In the genomic region with DNA sequence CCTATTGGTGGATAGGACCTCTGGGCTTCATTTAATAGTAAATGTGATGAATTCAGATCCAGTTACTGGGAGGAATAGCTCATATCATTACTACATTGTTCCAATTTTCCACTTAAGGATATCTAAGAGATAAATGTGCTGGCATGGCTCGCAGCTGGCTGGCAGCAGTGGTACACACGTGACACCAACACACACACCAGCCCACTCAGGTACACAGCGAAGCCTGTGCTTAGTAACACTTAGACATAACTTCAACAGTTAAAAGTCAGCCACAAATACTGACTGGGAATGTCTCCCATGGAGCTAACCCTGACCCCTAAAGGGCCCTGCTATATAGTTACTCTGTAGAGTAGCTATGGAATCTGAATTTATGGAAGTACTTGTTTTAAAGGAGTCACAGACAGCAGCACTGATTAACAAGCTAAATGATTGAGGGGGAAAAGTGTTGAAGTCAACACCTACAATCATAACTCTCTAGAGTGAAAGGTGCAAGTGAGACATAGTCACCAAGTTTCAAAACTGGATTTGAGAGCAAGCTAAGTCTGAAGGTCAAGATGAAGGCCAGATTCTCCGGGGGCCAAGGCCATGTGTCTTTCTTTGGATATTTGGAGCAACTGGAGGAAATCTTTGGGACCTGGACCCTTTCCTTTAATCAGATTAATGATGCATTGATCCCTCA, we compare ENCODE assay signal across 29 mouse cellular contexts.
DNase-seq lines count a peak whose midpoint lies in the region; ATAC-seq lines count a peak whose summit lies in the region.
"Had no signal": no experiment of that assay in that cellular context is flagged by ENCODE, and none has a peak within 500 bp of the region (broad histone marks: within the 10 kb centered on the region; RNA-seq: fewer than 3 reads in every experiment).

No protein-coding gene starts in this region.

- intact Hi-C loops in heart, postnatal 10 days (cut with DNase I): loop anchor here (5.0 kb wide), 1 partner anchor 116 kb away; no protein-coding TSS in a partner anchor

- no peak overlapping the region for H3K9ac ChIP-seq in lung, embryonic 15.5 days
- H3K9ac ChIP-seq in heart, embryonic 13.5 days: no peak overlapping the region
- H3K9ac ChIP-seq in hindbrain, embryonic 14.5 days: no peak overlapping the region
- H3K9ac ChIP-seq: embryonic facial prominence, embryonic 13.5 days; forebrain, embryonic 15.5 days; hindbrain, embryonic 15.5 days; liver, embryonic 14.5 days; midbrain, embryonic 12.5 days; neural tube, embryonic 13.5 days had no signal

- no peaks in the 10 kb centered on the region for H3K9me3 ChIP-seq in lung, embryonic 15.5 days
- no peaks in the 10 kb centered on the region for H3K9me3 ChIP-seq in heart, embryonic 13.5 days
- no peaks in the 10 kb centered on the region for H3K9me3 ChIP-seq in hindbrain, embryonic 14.5 days (ENCODE audit: control insufficient read depth, low read length)
- H3K9me3 ChIP-seq: embryonic facial prominence, embryonic 13.5 days; forebrain, embryonic 10.5 days; forebrain, embryonic 15.5 days; hindbrain, embryonic 15.5 days; midbrain, embryonic 12.5 days; neural tube, embryonic 13.5 days had no signal

- no peaks in the 10 kb centered on the region for H3K36me3 ChIP-seq in lung, embryonic 15.5 days
- no peaks in the 10 kb centered on the region for H3K36me3 ChIP-seq in heart, embryonic 13.5 days
- no peaks in the 10 kb centered on the region for H3K36me3 ChIP-seq in hindbrain, embryonic 14.5 days (replicated peaks; ENCODE audit: control insufficient read depth, insufficient read depth)
- H3K36me3 ChIP-seq: embryonic facial prominence, embryonic 13.5 days; forebrain, embryonic 10.5 days; forebrain, embryonic 15.5 days; hindbrain, embryonic 15.5 days; midbrain, embryonic 12.5 days; neural tube, embryonic 13.5 days had no signal

- H3K4me2 ChIP-seq in lung, embryonic 15.5 days: no peak overlapping the region
- no peak overlapping the region for H3K4me2 ChIP-seq in heart, embryonic 13.5 days
- H3K4me2 ChIP-seq in hindbrain, embryonic 14.5 days (replicated peaks): no peak overlapping the region
- H3K4me2 ChIP-seq: embryonic facial prominence, embryonic 13.5 days; forebrain, embryonic 15.5 days; hindbrain, embryonic 15.5 days; midbrain, embryonic 12.5 days; neural tube, embryonic 13.5 days had no signal

- H3K27ac ChIP-seq in lung, embryonic 15.5 days: peak overlapping the region; percentile 67
- H3K27ac ChIP-seq in heart, embryonic 13.5 days (replicated peaks): peak overlapping the region; percentile 61
- H3K27ac ChIP-seq in hindbrain, embryonic 14.5 days: no peak overlapping the region
- H3K27ac ChIP-seq: embryonic facial prominence, embryonic 13.5 days; forebrain, embryonic 10.5 days; forebrain, embryonic 15.5 days; hindbrain, embryonic 15.5 days; liver, embryonic 14.5 days; midbrain, embryonic 12.5 days; neural tube, embryonic 13.5 days had no signal

- H3K4me1 ChIP-seq in lung, embryonic 15.5 days: peaks cover 15% of the 10 kb centered on the region; the same call in 1 of the 2 replicates
- peaks cover 21% of the 10 kb centered on the region for H3K4me1 ChIP-seq in heart, embryonic 13.5 days
- no peaks in the 10 kb centered on the region for H3K4me1 ChIP-seq in hindbrain, embryonic 14.5 days (replicated peaks; ENCODE audit: control insufficient read depth, insufficient read depth, low read length)
- H3K4me1 ChIP-seq: embryonic facial prominence, embryonic 13.5 days; forebrain, embryonic 10.5 days; forebrain, embryonic 15.5 days; hindbrain, embryonic 15.5 days had no signal

- no peak for ATAC-seq in lung, embryonic 15.5 days (ENCODE audit: borderline replicate concordance, extremely low read depth, low FRiP score, low TSS enrichment)
- no peak; the same call in 1 of the 2 replicates for ATAC-seq in heart, embryonic 13.5 days (ENCODE audit: extremely low read depth, insufficient number of reproducible peaks, low FRiP score, low TSS enrichment)
- ATAC-seq in hindbrain, embryonic 14.5 days (ENCODE audit: low FRiP score): no peak
- ATAC-seq: CD4-positive, CD25-positive, alpha-beta regulatory T cell, adult 4 months; forebrain, embryonic 15.5 days; inflammation-experienced regulatory T-cells, adult 6 months had no signal

- 76% methylated on average over 4 of the region's 4 CpGs for WGBS in lung, embryonic 15.5 days
- 40% methylated on average over 4 of the region's 4 CpGs for WGBS in heart, embryonic 13.5 days
- 80% methylated on average over 4 of the region's 4 CpGs for WGBS in hindbrain, embryonic 14.5 days

- DNase-seq in lung, postnatal 4 days: no peak
- DNase-seq in heart, adult 8-10 months (ENCODE audit: low spot score): peak; percentile 27
- peak; percentile 37 to 56 for DNase-seq in heart, postnatal 10 days
- DNase-seq in spleen, postnatal 10 days (ENCODE audit: low spot score in 2 of 2): no peak
- no peak for DNase-seq in hindbrain, embryonic 14.5 days (ENCODE audit: low spot score)
- DNase-seq: adrenal gland, postnatal 14 days; cerebellum, adult 11 months; cerebellum, adult 9-10 months; embryo, embryonic 11 days; gastrocnemius, postnatal 36 days; kidney, adult 11 months; kidney, postnatal 14 days; layer of hippocampus, adult 9-11 months; liver; lung, postnatal 10 days; right cerebral cortex, postnatal 14 days; thymus, adult 18-20 months; thymus, postnatal 36 days had no signal

- no peaks in the 10 kb centered on the region for H3K27me3 ChIP-seq in lung, embryonic 15.5 days
- H3K27me3 ChIP-seq in heart, embryonic 13.5 days (replicated peaks): no peaks in the 10 kb centered on the region
- no peaks in the 10 kb centered on the region for H3K27me3 ChIP-seq in hindbrain, embryonic 14.5 days (ENCODE audit: control insufficient read depth, insufficient read depth, low read length)
- H3K27me3 ChIP-seq: embryonic facial prominence, embryonic 13.5 days; forebrain, embryonic 15.5 days; hindbrain, embryonic 15.5 days; midbrain, embryonic 12.5 days; neural tube, embryonic 13.5 days had no signal

- H3K4me3 ChIP-seq in lung, embryonic 15.5 days: no peak overlapping the region
- H3K4me3 ChIP-seq in heart, embryonic 13.5 days: no peak overlapping the region
- no peak overlapping the region for H3K4me3 ChIP-seq in hindbrain, embryonic 14.5 days (replicated peaks; ENCODE audit: low read length)
- H3K4me3 ChIP-seq: embryonic facial prominence, embryonic 13.5 days; forebrain, embryonic 10.5 days; forebrain, embryonic 15.5 days; hindbrain, embryonic 15.5 days; midbrain, embryonic 12.5 days; neural tube, embryonic 13.5 days had no signal

Comparison
In these comparisons a context has a peak if more than half of its experiments do, and no peak if none do; other contexts are left out.
1. DNase-seq: peak in heart, adult 8-10 months (single experiment) and heart, postnatal 10 days (2 of 2); none in lung, postnatal 4 days (0 of 2), spleen, postnatal 10 days (0 of 2) and hindbrain, embryonic 14.5 days (single experiment).